Mouse (Mus musculus) olfactory bulb, adult 2 months (tissue): ENCODE results near the gene Frmpd3. TPM values are rescaled to one million over a fixed set of nuclear protein-coding genes. Genes with fewer than 3 reads are reported as not detected.
A peak's percentile ranks its signal among the peaks of the same experiment; 100 is the strongest.
"Not testable (repeated sequence)": the region's sequence is repeated elsewhere in the genome, so short reads cannot be mapped to it uniquely, and the experiment has no call there.

Source experiments
- H3K27ac ChIP-seq: fragments of 200-500 bp; 2 replicates; pipeline ENCODE4 v1.5.1; 2012; ENCODE audit warnings: low read depth, low read length; ENCODE audit not compliant: insufficient read depth
- H3K4me1 ChIP-seq: fragments of 200-500 bp; 2 replicates; pipeline ENCODE4 v1.6.1; 2012; ENCODE audit warnings: low read length; ENCODE audit not compliant: control insufficient read depth, insufficient read depth
- H3K4me3 ChIP-seq: fragments of 200-500 bp; 2 replicates; pipeline ENCODE4 v1.5.1; 2012; ENCODE audit warnings: mild to moderate bottlenecking, low read depth, low read length, moderate library complexity; ENCODE audit not compliant: insufficient read depth
- CTCF ChIP-seq: fragments of 200-500 bp; IDR thresholded peaks from 2 replicates; pipeline ENCODE4 v1.5.1; 2012; ENCODE audit warnings: low read depth, mild to moderate bottlenecking, low read length, moderate library complexity; ENCODE audit not compliant: insufficient read depth
- POLR2A ChIP-seq: fragments of 200-500 bp; IDR thresholded peaks from 2 replicates; pipeline ENCODE4 v1.6.1; 2012; ENCODE audit warnings: mild to moderate bottlenecking, low read depth, low read length, moderate library complexity; ENCODE audit not compliant: insufficient read depth
- WGBS: fragments of 180-500 bp; shearing (Covaris S2); methylation state at CpG from one replicate; pipeline ENCODE4 v1.1.7; 2018; 5-methylcytosine and 5-hydroxymethylcytosine counted together
- polyA plus RNA-seq: library from polyadenylated mRNA; stranded (reverse); fragments of >200 nt; gene quantifications from 2 replicates; pipeline ENCODE4 v1.2.4, GENCODE M21; 2012; ENCODE audit warnings: low replicate concordance; ENCODE audit not compliant: missing spikeins, insufficient read depth, insufficient read length

Gene Frmpd3
- not detected in 2 replicates for polyA plus RNA-seq

- TF ChIP-seq POLR2A (no peak), CTCF (no peak)
- Histone ChIP-seq H3K27ac (no peak within 1 kb of the TSS), H3K4me1 (peaks cover 6% of the 10 kb centered on the region), H3K4me3 (peak within 1 kb of the TSS; percentile 48)
- 19% methylated on average over 24 of the region's 24 CpGs for WGBS
These were observed at the start of gene Frmpd3 for GRCm38 (mm10) chrX:140341656-140342392. Gene Frmpd3, plus strand, starts transcription at chrX:140342263.

- Histone ChIP-seq H3K4me1 (no peaks in the 10 kb centered on the region), H3K27ac (no peak overlapping the region), H3K4me3 (no peak overlapping the region)
- no peak for TF ChIP-seq POLR2A
- no peak for TF ChIP-seq CTCF
- 49% methylated on average over 4 of the region's 4 CpGs for WGBS
These were observed 38.3 kb upstream of the Frmpd3 start for GRCm38 (mm10) chrX:140303731-140304130.

- TF ChIP-seq POLR2A (no peak), CTCF (no peak)
- WGBS: 67% methylated on average over 7 of the region's 7 CpGs
- no peak overlapping the region for H3K27ac ChIP-seq
- H3K4me1 ChIP-seq: no peaks in the 10 kb centered on the region
- no peak overlapping the region for H3K4me3 ChIP-seq
These were observed 36.4 kb upstream of the Frmpd3 start for GRCm38 (mm10) chrX:140305652-140306051.

- Histone ChIP-seq H3K4me1 (no peaks in the 10 kb centered on the region), H3K4me3 (no peak overlapping the region), H3K27ac (no peak overlapping the region)
- WGBS: 68% methylated on average over 4 of the region's 4 CpGs
- TF ChIP-seq CTCF: no peak
- no peak for TF ChIP-seq POLR2A
These were observed 24.1 kb upstream of the Frmpd3 start for GRCm38 (mm10) chrX:140317931-140318330.

GRCm38 (mm10) chrX:140319131-140319530, 22.9 kb upstream of the Frmpd3 start:
- TF ChIP-seq CTCF (no peak), POLR2A (no peak)
- 67% methylated on average over 6 of the region's 6 CpGs for WGBS

GRCm38 (mm10) chrX:140320671-140321070, 21.4 kb upstream of the Frmpd3 start:
- not testable (repeated sequence) for H3K4me1 ChIP-seq, H3K4me3 ChIP-seq, H3K27ac ChIP-seq
- WGBS: 79% methylated on average over 1 of the region's 1 CpGs

More at GRCm38 (mm10) chrX:140319131-140319530, 22.9 kb upstream of the Frmpd3 start:
- Histone ChIP-seq H3K27ac (no peak overlapping the region), H3K4me1 (no peaks in the 10 kb centered on the region), H3K4me3 (no peak overlapping the region)

- H3K4me1 ChIP-seq: peaks cover 6% of the 10 kb centered on the region
- TF ChIP-seq POLR2A: no peak
- no peak for TF ChIP-seq CTCF
- peak overlapping the region; percentile 48 for H3K4me3 ChIP-seq
- 18% methylated on average over 24 of the region's 25 CpGs for WGBS
- no peak overlapping the region for H3K27ac ChIP-seq
These were observed 515 bp downstream of the Frmpd3 start for GRCm38 (mm10) chrX:140342393-140343163.

GRCm38 (mm10) chrX:140375628-140376027, 33.6 kb downstream of the Frmpd3 start:
- WGBS: 60% methylated on average over 4 of the region's 4 CpGs
- no peak overlapping the region for H3K27ac ChIP-seq
- H3K4me3 ChIP-seq: no peak overlapping the region
- TF ChIP-seq CTCF (no peak), POLR2A (no peak)
- H3K4me1 ChIP-seq: no peaks in the 10 kb centered on the region

- Histone ChIP-seq H3K27ac (no peak overlapping the region), H3K4me3 (no peak overlapping the region), H3K4me1 (no peaks in the 10 kb centered on the region)
- WGBS: 32% methylated on average over 3 of the region's 3 CpGs
- no peak for TF ChIP-seq CTCF
These were observed 57.9 kb downstream of the Frmpd3 start for GRCm38 (mm10) chrX:140399986-140400385.

GRCm38 (mm10) chrX:140402904-140403303, 60.8 kb downstream of the Frmpd3 start:
- Histone ChIP-seq H3K4me3 (no peak overlapping the region), H3K27ac (no peak overlapping the region), H3K4me1 (no peaks in the 10 kb centered on the region)
- WGBS: 69% methylated on average over 4 of the region's 4 CpGs
- no peak for TF ChIP-seq CTCF
- TF ChIP-seq POLR2A: no peak
